Mouse (Mus musculus) neural tube, embryonic 14.5 days (tissue): ENCODE measurements at regions not wholly inside any gene's neighbourhood (a gene's known extent, or its start where the extent isn't known, plus 50 kb on each side); places are given as distances from the start of the nearest gene placed in this dataset.

Source experiments
- ATAC-seq: fragments of 200-750 bp; cut with Nextera tagmentation; 2 replicates; pipeline ENCODE4 v1.8.0; 2017; ENCODE audit warnings: low read depth, mild to moderate bottlenecking, moderate TSS enrichment, moderate library complexity
- H3K27ac ChIP-seq: fragments of 300-500 bp; sonication (generic); 2 replicates; pipeline ENCODE4 v1.5.1; 2014; ENCODE audit warnings: low read depth, mild to moderate bottlenecking, control low read depth, low read length, moderate library complexity, mixed read lengths
- H3K27me3 ChIP-seq: fragments of 300-500 bp; sonication (generic); 2 replicates; pipeline ENCODE4 v1.6.1; 2014; ENCODE audit warnings: low read length; ENCODE audit not compliant: control insufficient read depth, insufficient read depth
- H3K36me3 ChIP-seq: fragments of 300-500 bp; sonication (generic); 2 replicates; pipeline ENCODE4 v1.6.1; 2014; ENCODE audit warnings: low read length, mixed read lengths; ENCODE audit not compliant: control insufficient read depth, insufficient read depth
- H3K4me1 ChIP-seq: fragments of 300-500 bp; sonication (generic); 2 replicates; pipeline ENCODE4 v1.6.1; 2014; ENCODE audit warnings: low read length; ENCODE audit not compliant: control insufficient read depth, insufficient read depth
- H3K4me2 ChIP-seq: fragments of 300-500 bp; sonication (generic); 2 replicates; pipeline ENCODE4 v1.6.1; 2014; ENCODE audit warnings: mild to moderate bottlenecking, low read depth, low read length, control low read depth
- H3K4me3 ChIP-seq: fragments of 300-500 bp; sonication (generic); 2 replicates; pipeline ENCODE4 v1.5.1; 2014; ENCODE audit warnings: low read depth, low read length, control low read depth, mixed read lengths
- H3K9ac ChIP-seq: fragments of 300-500 bp; sonication (generic); replicated peaks from 2 replicates; pipeline ENCODE4 v1.6.1; 2014; ENCODE audit warnings: low read depth, mild to moderate bottlenecking, control low read depth, low read length, mixed read lengths
- H3K9me3 ChIP-seq: fragments of 300-500 bp; sonication (generic); 2 replicates; pipeline ENCODE4 v1.6.1; 2016; ENCODE audit warnings: low read length; ENCODE audit not compliant: control insufficient read depth
- WGBS: fragments of 180-500 bp; shearing (Covaris S2); extraction: QIAGEN DNeasy Blood & Tissue Kit; methylation state at CpG from one replicate; pipeline ENCODE4 v1.1.7; 2014; 5-methylcytosine and 5-hydroxymethylcytosine counted together

GRCm38 (mm10) chr1:181295651-181296050 is 56.8 kb upstream of the Cnih3 start:
- Histone ChIP-seq H3K4me2 (no peak overlapping the region), H3K4me1 (no peaks in the 10 kb centered on the region), H3K9me3 (no peaks in the 10 kb centered on the region), H3K36me3 (no peaks in the 10 kb centered on the region), H3K9ac (no peak overlapping the region), H3K27me3 (no peaks in the 10 kb centered on the region), H3K4me3 (no peak overlapping the region), H3K27ac (no peak overlapping the region)
- ATAC-seq, result no peak
- 73% methylated on average over 4 of the region's 4 CpGs for WGBS

- Histone ChIP-seq H3K27me3 (no peaks in the 10 kb centered on the region), H3K9me3 (no peaks in the 10 kb centered on the region), H3K4me3 (no peak overlapping the region), H3K4me2 (no peak overlapping the region), H3K9ac (no peak overlapping the region), H3K36me3 (no peaks in the 10 kb centered on the region), H3K4me1 (no peaks in the 10 kb centered on the region), H3K27ac (no peak overlapping the region)
- ATAC-seq, result no peak
- 80% methylated on average over 5 of the region's 5 CpGs for WGBS
These were observed 54.4 kb upstream of the Cnih3 start for GRCm38 (mm10) chr1:181298063-181298462.

- ATAC-seq, result no peak
- Histone ChIP-seq H3K9ac (no peak overlapping the region), H3K27me3 (no peaks in the 10 kb centered on the region), H3K9me3 (no peaks in the 10 kb centered on the region), H3K27ac (no peak overlapping the region), H3K4me3 (no peak overlapping the region), H3K4me1 (no peaks in the 10 kb centered on the region), H3K4me2 (no peak overlapping the region), H3K36me3 (no peaks in the 10 kb centered on the region)
- 92% methylated on average over 14 of the region's 14 CpGs for WGBS
These were observed 53.3 kb upstream of the Cnih3 start for GRCm38 (mm10) chr1:181299075-181299665.

- Histone ChIP-seq H3K4me3 (no peak overlapping the region), H3K9me3 (no peaks in the 10 kb centered on the region), H3K4me2 (no peak overlapping the region), H3K36me3 (no peaks in the 10 kb centered on the region), H3K27ac (no peak overlapping the region), H3K4me1 (no peaks in the 10 kb centered on the region), H3K27me3 (no peaks in the 10 kb centered on the region), H3K9ac (no peak overlapping the region)
- no peak for ATAC-seq
- WGBS, result 94% methylated on average over 6 of the region's 6 CpGs
These were observed 52.6 kb upstream of the Cnih3 start for GRCm38 (mm10) chr1:181299826-181300225.

GRCm38 (mm10) chr1:181302151-181302550 is 50.3 kb upstream of the Cnih3 start:
- H3K27me3 ChIP-seq, result no peaks in the 10 kb centered on the region
- no peak overlapping the region for H3K9ac ChIP-seq
- H3K36me3 ChIP-seq, result no peaks in the 10 kb centered on the region
- H3K4me3 ChIP-seq, result no peak overlapping the region
- WGBS, result 96% methylated on average over 17 of the region's 17 CpGs
- H3K4me1 ChIP-seq, result no peaks in the 10 kb centered on the region
- no peaks in the 10 kb centered on the region for H3K9me3 ChIP-seq
- no peak overlapping the region for H3K27ac ChIP-seq
- no peak for ATAC-seq
- H3K4me2 ChIP-seq, result no peak overlapping the region
